Mouse (Mus musculus) adrenal gland, adult (tissue): ENCODE data around the gene Gm4846.
"Not testable (repeated sequence)": the region's sequence is repeated elsewhere in the genome, so short reads cannot be mapped to it uniquely, and the experiment has no call there.

Source experiments
- DNase-seq, 2 experiments: peaks; one replicate each; pipeline ENCODE4 v3.0.0; 2022 to 2023; ENCODE audit warnings: low spot score in 1 of 2; ENCODE audit not compliant: inconsistent age in 2 of 2

The Gm4846 gene

DNA sequence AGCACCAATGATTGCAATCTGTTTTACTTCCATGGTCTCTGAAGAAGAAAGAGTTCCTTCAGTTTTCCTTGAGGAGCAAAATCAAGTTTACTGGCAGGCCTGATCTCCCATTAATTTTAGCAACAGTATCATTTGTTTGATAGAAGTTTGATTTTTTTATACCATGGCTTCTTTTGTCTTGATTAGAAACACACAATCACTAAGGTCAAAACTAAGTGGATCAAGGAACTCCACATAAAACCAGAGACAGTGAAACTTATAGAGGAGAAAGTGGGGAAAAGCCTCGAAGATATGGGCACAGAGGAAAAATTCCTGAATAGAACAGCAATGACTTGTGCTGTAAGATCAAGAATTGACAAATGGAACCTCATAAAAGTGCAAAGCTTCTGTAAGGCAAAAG lies at the start of gene Gm4846:
Gene Gm4846 (minus strand): TSS at position 101 of the 400 bp plus-strand sequence.
- DNase-seq: not testable (repeated sequence)

DNA sequence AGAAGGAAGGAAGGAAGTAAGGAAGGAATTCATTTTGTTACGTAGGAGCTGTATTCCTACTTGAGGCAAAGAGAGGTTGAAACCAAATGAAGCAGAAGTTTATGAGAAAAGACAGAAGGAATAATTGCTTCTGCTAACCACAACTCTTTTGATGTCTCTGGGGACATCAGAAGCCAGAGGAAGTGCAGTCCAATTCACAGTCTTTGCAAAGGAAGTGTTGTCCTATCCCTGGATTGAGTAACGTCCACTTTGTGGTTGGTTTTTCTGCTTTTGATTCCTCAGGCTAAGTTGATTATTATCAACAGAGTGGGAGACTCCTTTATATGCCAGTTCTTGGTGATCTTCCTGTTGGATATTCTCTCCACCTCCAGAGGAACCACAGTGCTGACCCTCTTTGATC lies 34.1 kb upstream of the Gm4846 start:
- not testable (repeated sequence) for DNase-seq

DNA sequence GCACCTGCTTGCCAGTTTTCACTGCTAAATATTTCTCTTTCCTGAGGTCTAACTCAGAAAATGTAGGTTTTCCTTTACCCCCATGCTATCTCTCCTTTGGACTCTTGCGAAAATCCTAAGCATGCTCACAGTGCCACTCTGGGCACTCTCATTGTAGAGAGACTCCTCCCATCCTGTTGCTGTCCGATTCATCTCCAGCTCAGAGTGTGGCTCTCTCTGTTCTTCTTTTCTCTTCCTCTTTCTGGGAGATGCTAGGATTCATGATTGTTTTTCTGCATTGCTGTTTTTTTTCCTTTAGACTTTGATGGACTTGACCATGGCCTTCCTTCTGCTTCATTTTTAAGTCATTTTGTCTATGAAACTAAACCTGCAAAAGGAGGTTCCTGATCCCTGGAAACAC lies 27.3 kb upstream of the Gm4846 start:
- not testable (repeated sequence) for DNase-seq

DNA sequence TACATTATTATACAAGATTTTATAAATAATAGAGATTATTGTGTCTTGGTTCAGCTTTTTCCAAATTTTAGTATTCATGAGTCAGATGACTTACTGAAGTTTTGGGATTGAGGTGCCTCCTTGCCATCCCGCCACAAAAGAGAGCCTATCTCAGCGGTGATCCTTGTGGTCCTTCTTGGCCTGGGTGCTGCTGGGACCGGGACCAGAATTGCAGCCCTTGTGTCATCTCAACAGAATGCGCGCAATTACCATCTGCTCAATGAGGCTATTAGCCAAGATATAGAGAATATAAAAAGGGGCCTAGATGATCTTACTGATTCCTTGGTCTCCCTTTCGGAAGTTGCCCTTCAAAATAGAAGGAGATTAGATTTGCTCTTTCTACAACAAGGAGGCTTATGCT lies 22.2 kb upstream of the Gm4846 start:
- not testable (repeated sequence) for DNase-seq

DNA sequence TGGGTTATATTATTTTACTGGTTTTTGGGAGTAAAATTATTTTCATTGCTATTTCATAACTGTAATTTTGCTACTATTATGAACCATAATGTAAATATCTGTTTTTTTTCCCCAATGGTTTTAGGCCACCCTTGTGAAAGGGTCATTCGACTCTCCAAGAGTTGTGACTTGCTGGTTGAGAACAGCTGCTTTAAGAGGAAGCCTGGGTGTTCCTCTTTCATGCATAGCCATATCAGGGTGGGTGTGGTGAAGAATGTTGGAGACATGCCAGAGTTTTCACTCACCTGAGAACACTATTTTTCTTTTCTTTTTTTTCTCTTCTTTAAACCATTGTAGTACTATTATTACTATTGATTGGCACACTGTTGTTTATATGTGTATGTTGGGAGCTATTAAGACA lies 19.2 kb upstream of the Gm4846 start:
- DNase-seq: no peak

DNA sequence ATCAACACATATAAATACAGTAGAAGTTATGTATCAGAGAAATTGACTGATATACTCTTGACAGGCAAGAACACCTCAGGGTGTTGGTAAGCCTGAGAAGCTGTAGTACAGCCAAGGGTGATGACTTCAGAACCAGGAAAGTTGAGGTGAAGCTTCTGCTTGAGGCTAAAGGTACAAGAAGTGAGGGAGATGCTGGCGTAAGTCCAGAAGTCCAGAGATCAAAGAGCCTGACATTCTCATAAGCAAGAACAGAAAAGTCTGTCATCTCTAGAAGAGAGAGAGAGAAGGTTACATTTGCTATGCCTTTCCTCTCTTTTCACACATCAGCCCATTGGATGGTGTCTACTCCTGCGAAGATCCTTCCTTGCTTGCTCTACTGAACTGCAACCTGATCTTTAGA lies 6.8 kb upstream of the Gm4846 start:
- not testable (repeated sequence) for DNase-seq

DNA sequence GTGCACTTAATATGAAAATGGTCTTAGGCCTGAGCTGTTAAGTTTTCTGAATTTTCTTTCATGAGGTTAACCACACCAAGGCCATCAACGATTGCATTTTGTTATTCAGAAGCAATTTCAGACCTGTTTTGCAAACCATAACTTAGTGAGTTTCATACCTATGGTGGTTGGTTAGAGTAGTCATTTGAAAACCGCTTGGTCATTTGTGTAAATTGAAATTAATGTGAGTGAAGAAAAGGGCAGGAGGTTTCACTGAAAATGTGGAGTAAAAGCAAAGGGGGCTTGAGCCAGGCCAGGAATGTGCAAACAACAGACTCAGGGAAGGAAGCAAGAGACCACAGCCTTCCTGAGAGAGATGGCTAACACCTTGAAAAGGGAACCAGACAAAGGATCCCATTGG lies 17.9 kb downstream of the Gm4846 start:
- no peak for DNase-seq

DNA sequence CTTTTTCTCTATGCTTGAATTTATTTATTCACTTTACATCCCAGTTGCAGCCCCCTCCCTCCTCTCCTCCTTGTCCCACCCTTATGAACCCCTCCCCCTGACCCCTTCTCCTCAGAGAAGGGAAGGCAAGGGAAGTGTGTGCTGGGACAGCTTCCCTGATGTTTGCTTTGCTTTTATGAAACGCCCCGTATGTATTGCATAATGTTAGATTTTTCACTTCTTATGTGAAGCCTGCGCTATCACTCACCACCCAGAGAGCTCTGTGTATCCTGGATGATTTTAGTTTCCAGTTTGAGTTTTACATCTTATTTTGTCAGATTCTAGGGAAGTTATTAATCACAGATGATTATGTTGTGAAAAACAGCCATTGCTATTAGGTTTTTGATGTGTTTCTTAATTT lies 30.2 kb downstream of the Gm4846 start:
- no peak for DNase-seq

DNA sequence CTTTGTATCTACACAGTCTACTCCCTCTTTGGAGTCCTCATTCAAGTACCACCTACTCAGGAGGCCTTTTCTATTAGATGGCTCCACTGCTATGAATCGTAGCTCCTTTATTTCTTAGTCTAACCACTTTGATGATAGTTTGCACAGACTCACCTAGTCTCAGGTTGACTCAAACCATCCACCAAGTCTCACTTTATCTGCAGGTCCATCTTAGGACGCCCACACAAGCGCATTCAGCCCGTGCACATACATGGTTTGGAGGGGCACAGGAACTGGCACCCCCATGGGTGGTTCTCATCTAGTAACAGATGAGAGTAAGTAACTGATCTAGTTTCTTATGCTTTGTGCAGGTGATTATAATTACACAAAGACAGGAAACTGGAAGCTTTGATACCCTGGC lies 34.8 kb downstream of the Gm4846 start:
- no peak for DNase-seq

DNA sequence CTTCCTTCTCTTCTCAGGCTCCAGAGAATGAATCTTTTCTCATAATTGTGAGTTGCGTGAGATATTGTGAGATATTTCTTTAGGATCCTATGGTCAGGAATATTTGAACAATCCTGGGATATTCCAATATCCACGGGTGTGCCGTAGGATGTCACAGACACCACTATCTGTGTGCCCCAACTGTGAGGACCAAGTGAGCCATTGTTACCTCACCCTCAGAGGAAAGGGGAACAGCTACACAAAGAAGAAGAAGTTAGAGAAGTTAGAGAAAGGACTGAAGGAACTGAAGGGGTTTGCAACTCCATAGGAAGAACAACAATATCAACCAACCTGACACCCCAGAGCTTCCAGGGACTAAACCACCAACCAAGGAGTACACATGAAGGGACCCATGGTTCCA lies 55.4 kb downstream of the Gm4846 start:
- DNase-seq: no peak

DNA sequence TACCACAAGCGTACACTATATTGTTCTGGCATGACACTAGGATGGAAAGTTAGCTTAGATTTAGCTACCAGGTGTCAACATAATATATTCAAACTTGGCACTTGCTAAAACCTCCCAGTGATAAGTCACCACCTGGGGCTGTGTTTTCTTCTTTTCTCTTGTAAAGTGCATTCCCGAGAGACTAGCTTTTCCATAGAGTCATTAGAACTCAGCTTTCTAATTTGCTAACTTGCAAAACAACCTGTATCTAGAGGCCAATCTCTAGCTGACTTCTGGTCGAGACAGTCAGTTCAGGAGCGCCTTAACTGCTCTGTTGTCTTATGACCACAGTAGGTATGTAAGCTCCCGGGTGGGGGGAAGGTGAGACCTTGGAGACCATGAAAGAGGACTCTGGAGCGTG lies 58.0 kb downstream of the Gm4846 start:
- DNase-seq: no peak
